Mouse (Mus musculus): ENCODE measurements around the gene 2810408A11Rik. TPM values are rescaled to one million over a fixed set of nuclear protein-coding genes. Genes with fewer than 3 reads are reported as not detected.

2810408A11Rik gene
- total and polyA plus RNA-seq, 2 experiments from 2014 or later: 3.9 to 6.3 TPM

GRCm38 (mm10) chr11:69935137-69935879 lies 34.5 kb upstream of the 2810408A11Rik start, which contains the start of gene Ybx2:
TSS of gene Ybx2 (plus strand) at chr11:69935796.
- no peaks in the 10 kb centered on the region for H3K36me3 ChIP-seq (replicated peaks; ENCODE audit: control insufficient read depth, insufficient read depth, low read length)
- H3K4me1 ChIP-seq (ENCODE audit: control insufficient read depth, insufficient read depth): peaks cover 30% of the 10 kb centered on the region
- peak within 1 kb of the TSS; percentile 92 for H3K4me2 ChIP-seq (ENCODE audit: low read depth, low read length)
- TF ChIP-seq EP300 (IDR thresholded peaks at IDR 0.05; ENCODE audit: low read depth) (no peak; the same call in 1 of the 2 replicates), CTCF (IDR thresholded peaks at IDR 0.05; ENCODE audit: low read depth) (no peak)
- WGBS: 3% methylated on average over 48 of the region's 62 CpGs
- H3K9me3 ChIP-seq (replicated peaks; ENCODE audit: control insufficient read depth, low read length): no peaks in the 10 kb centered on the region
- peak within 1 kb of the TSS; percentile 51 for H3K9ac ChIP-seq (replicated peaks; ENCODE audit: low read depth, low read length)
- peak; percentile 82 for DNase-seq (ENCODE audit: low spot score)
- peaks cover 8% of the 10 kb centered on the region for H3K27me3 ChIP-seq (ENCODE audit: control insufficient read depth, insufficient read depth, low read length)
- peak; percentile 80 for ATAC-seq (ENCODE audit: insufficient read depth, low read depth)
- peak within 1 kb of the TSS; percentile 57 for H3K4me3 ChIP-seq (ENCODE audit: low read depth, low read length)
- peak within 1 kb of the TSS; percentile 88 for H3K27ac ChIP-seq (ENCODE audit: low read depth)

- Histone ChIP-seq H3K36me3 (replicated peaks; ENCODE audit: control insufficient read depth, insufficient read depth, low read length) (no peaks in the 10 kb centered on the region), H3K4me1 (ENCODE audit: control insufficient read depth, insufficient read depth) (peaks cover 30% of the 10 kb centered on the region), H3K27ac (ENCODE audit: low read depth) (no peak overlapping the region), H3K9ac (replicated peaks; ENCODE audit: low read depth, low read length) (no peak overlapping the region), H3K27me3 (ENCODE audit: control insufficient read depth, insufficient read depth, low read length) (peaks cover 8% of the 10 kb centered on the region), H3K4me2 (ENCODE audit: low read depth, low read length) (peak overlapping the region; percentile 43), H3K9me3 (replicated peaks; ENCODE audit: control insufficient read depth, low read length) (no peaks in the 10 kb centered on the region), H3K4me3 (ENCODE audit: low read depth, low read length) (peak overlapping the region; percentile 57)
- WGBS: 18% methylated on average over 6 of the region's 6 CpGs
- TF ChIP-seq EP300 (IDR thresholded peaks at IDR 0.05; ENCODE audit: low read depth): no peak
- no peak for TF ChIP-seq CTCF (IDR thresholded peaks at IDR 0.05; ENCODE audit: low read depth)
- no peak for DNase-seq (ENCODE audit: low spot score)
- ATAC-seq (ENCODE audit: insufficient read depth, low read depth): no peak
These were observed 33.9 kb upstream of the 2810408A11Rik start for GRCm38 (mm10) chr11:69934681-69935080.

- H3K27me3 ChIP-seq (ENCODE audit: control insufficient read depth, insufficient read depth, low read length): peaks cover 8% of the 10 kb centered on the region
- no peaks in the 10 kb centered on the region for H3K9me3 ChIP-seq (replicated peaks; ENCODE audit: control insufficient read depth, low read length)
- no peak overlapping the region for H3K27ac ChIP-seq (ENCODE audit: low read depth)
- TF ChIP-seq CTCF (IDR thresholded peaks at IDR 0.05; ENCODE audit: low read depth) (peak; percentile 89), EP300 (IDR thresholded peaks at IDR 0.05; ENCODE audit: low read depth) (no peak)
- ATAC-seq (ENCODE audit: insufficient read depth, low read depth) (peak; percentile 59), DNase-seq (ENCODE audit: low spot score) (peak; percentile 91)
- H3K9ac ChIP-seq (replicated peaks; ENCODE audit: low read depth, low read length): no peak overlapping the region
- H3K4me3 ChIP-seq (ENCODE audit: low read depth, low read length): no peak overlapping the region; the same call in 1 of the 2 replicates
- no peaks in the 10 kb centered on the region for H3K36me3 ChIP-seq (replicated peaks; ENCODE audit: control insufficient read depth, insufficient read depth, low read length)
- 1% methylated on average over 18 of the region's 18 CpGs for WGBS
- H3K4me2 ChIP-seq (ENCODE audit: low read depth, low read length): peak overlapping the region; percentile 43
- peaks cover 30% of the 10 kb centered on the region for H3K4me1 ChIP-seq (ENCODE audit: control insufficient read depth, insufficient read depth)
These were observed 33.4 kb upstream of the 2810408A11Rik start for GRCm38 (mm10) chr11:69934169-69934568.

GRCm38 (mm10) chr11:69933066-69933465 lies 32.3 kb upstream of the 2810408A11Rik start:
- Histone ChIP-seq H3K36me3 (replicated peaks; ENCODE audit: control insufficient read depth, insufficient read depth, low read length) (no peaks in the 10 kb centered on the region), H3K4me1 (ENCODE audit: control insufficient read depth, insufficient read depth) (peaks cover 20% of the 10 kb centered on the region), H3K4me2 (ENCODE audit: low read depth, low read length) (no peak overlapping the region), H3K9me3 (replicated peaks; ENCODE audit: control insufficient read depth, low read length) (no peaks in the 10 kb centered on the region), H3K4me3 (ENCODE audit: low read depth, low read length) (no peak overlapping the region), H3K27me3 (ENCODE audit: control insufficient read depth, insufficient read depth, low read length) (peaks cover 8% of the 10 kb centered on the region), H3K27ac (ENCODE audit: low read depth) (no peak overlapping the region), H3K9ac (replicated peaks; ENCODE audit: low read depth, low read length) (no peak overlapping the region)
- DNase-seq (ENCODE audit: low spot score) (no peak), ATAC-seq (ENCODE audit: insufficient read depth, low read depth) (no peak)
- TF ChIP-seq EP300 (IDR thresholded peaks at IDR 0.05; ENCODE audit: low read depth) (no peak), CTCF (IDR thresholded peaks at IDR 0.05; ENCODE audit: low read depth) (no peak)
- 67% methylated on average over 4 of the region's 4 CpGs for WGBS

DNA sequence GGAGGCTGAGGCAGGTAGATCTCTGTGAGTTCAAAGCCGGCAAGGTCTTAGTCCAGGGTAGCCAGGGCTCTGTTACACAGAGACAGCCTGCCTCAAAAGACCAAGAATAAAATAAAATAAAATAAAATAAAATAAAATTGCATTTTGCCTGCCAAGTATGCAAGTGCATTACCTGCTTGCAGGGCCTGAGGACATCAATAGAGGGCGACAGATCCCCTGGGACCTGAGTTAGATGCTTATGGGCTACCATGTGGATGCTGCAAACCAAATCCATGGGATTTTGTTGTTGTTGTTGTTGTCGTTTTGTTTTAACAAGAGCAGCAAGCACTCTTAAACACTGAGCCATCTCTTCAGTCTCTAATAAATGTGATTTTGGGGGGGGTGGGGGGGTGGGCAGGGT lies 31.5 kb upstream of the 2810408A11Rik start:
- no peak for TF ChIP-seq CTCF (IDR thresholded peaks at IDR 0.05; ENCODE audit: low read depth)
- Histone ChIP-seq H3K9me3 (replicated peaks; ENCODE audit: control insufficient read depth, low read length) (no peaks in the 10 kb centered on the region), H3K4me2 (ENCODE audit: low read depth, low read length) (no peak overlapping the region), H3K27me3 (ENCODE audit: control insufficient read depth, insufficient read depth, low read length) (peaks cover 8% of the 10 kb centered on the region), H3K4me1 (ENCODE audit: control insufficient read depth, insufficient read depth) (peaks cover 14% of the 10 kb centered on the region), H3K4me3 (ENCODE audit: low read depth, low read length) (no peak overlapping the region), H3K36me3 (replicated peaks; ENCODE audit: control insufficient read depth, insufficient read depth, low read length) (no peaks in the 10 kb centered on the region), H3K27ac (ENCODE audit: low read depth) (no peak overlapping the region), H3K9ac (replicated peaks; ENCODE audit: low read depth, low read length) (no peak overlapping the region)
- DNase-seq (ENCODE audit: low spot score): no peak
- ATAC-seq (ENCODE audit: insufficient read depth, low read depth): no peak
- 44% methylated on average over 3 of the region's 3 CpGs for WGBS
